Mouse (Mus musculus) limb, embryonic 11.5 days (tissue): Measurements from ENCODE around the gene Gstp2. TPM values are rescaled to one million over a fixed set of nuclear protein-coding genes. Genes with fewer than 3 reads are reported as not detected.

Experiments
- ATAC-seq: fragments of 200-750 bp; cut with Nextera tagmentation; 2 replicates; pipeline ENCODE4 v1.8.0; 2017; ENCODE audit warnings: low read depth; ENCODE audit not compliant: insufficient number of reproducible peaks, low FRiP score, low TSS enrichment
- DNase-seq: peaks from one replicate; pipeline ENCODE4 v3.0.0-alpha.2; 2015; ENCODE audit warnings: low spot score
- H3K27ac ChIP-seq: fragments of 300-500 bp; sonication (generic); replicated peaks from 2 replicates; pipeline ENCODE4 v1.5.1; 2014; ENCODE audit warnings: low read depth, mild to moderate bottlenecking, low read length
- H3K27me3 ChIP-seq: fragments of 300-500 bp; sonication (generic); 2 replicates; pipeline ENCODE4 v1.6.1; 2014; ENCODE audit warnings: mild to moderate bottlenecking, low read length, mixed read lengths; ENCODE audit not compliant: control insufficient read depth, insufficient read depth
- H3K36me3 ChIP-seq: fragments of 300-500 bp; sonication (generic); 2 replicates; pipeline ENCODE4 v1.6.1; 2014; ENCODE audit warnings: mild to moderate bottlenecking, low read length, moderate library complexity, mixed read lengths; ENCODE audit not compliant: control insufficient read depth, insufficient read depth
- H3K4me1 ChIP-seq: fragments of 300-500 bp; sonication (generic); 2 replicates; pipeline ENCODE4 v1.6.1; 2014; ENCODE audit warnings: low read length, mixed read lengths; ENCODE audit not compliant: control insufficient read depth, insufficient read depth
- H3K4me2 ChIP-seq: fragments of 300-500 bp; sonication (generic); 2 replicates; pipeline ENCODE4 v1.6.1; 2014; ENCODE audit warnings: low read depth, mild to moderate bottlenecking, moderate library complexity; ENCODE audit not compliant: severe bottlenecking
- H3K4me3 ChIP-seq: fragments of 300-500 bp; sonication (generic); 2 replicates; pipeline ENCODE4 v1.5.1; 2014; ENCODE audit warnings: low read depth, low read length
- H3K9ac ChIP-seq: fragments of 300-500 bp; sonication (generic); 2 replicates; pipeline ENCODE4 v1.6.1; 2014; ENCODE audit warnings: mild to moderate bottlenecking, low read length
- H3K9me3 ChIP-seq: fragments of 300-500 bp; sonication (generic); 2 replicates; pipeline ENCODE4 v1.6.1; 2016; ENCODE audit warnings: low read length; ENCODE audit not compliant: control insufficient read depth
- WGBS: fragments of 180-500 bp; shearing (Covaris S2); extraction: QIAGEN DNeasy Blood & Tissue Kit; methylation state at CpG from one replicate; pipeline ENCODE4 v1.1.7; 2014; 5-methylcytosine and 5-hydroxymethylcytosine counted together
- polyA plus RNA-seq: library from polyadenylated mRNA; unstranded; fragments of >200 nt; fragmentation: Nextera tagmentation; extraction: Ambion mirVana; gene quantifications from 2 replicates; pipeline ENCODE4 v1.2.1, GENCODE M21; 2014

The Gstp2 gene
- polyA plus RNA-seq, 1 experiment from 2014 or later, result 1.1 TPM

DNA sequence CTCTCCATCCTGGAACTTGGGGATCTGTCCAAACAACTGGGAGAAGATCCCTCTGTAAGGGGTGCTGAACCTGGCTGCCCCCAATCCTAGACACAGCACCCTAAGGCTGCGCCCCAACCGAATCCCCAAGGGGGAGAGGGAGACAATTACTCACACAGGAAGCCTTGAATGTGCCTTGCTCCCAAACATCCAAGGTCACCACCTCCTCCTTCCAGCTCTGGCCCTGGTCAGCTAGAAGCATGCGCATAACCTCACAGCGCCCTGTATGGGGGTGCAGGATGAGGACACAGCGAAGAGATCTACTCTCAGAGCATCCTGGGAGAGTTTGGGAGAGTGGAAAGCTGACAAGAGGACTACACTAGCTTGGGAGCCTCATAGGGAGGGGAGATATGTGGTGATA lies 12.8 kb upstream of the Gstp2 start:
- WGBS, result 90% methylated on average over 5 of the region's 5 CpGs
- no peaks in the 10 kb centered on the region for H3K4me1 ChIP-seq
- no peak overlapping the region for H3K4me2 ChIP-seq
- no peak overlapping the region for H3K4me3 ChIP-seq
- no peaks in the 10 kb centered on the region for H3K36me3 ChIP-seq
- H3K27ac ChIP-seq, result no peak overlapping the region
- H3K27me3 ChIP-seq, result no peaks in the 10 kb centered on the region
- no peak overlapping the region for H3K9ac ChIP-seq
- no peaks in the 10 kb centered on the region for H3K9me3 ChIP-seq
- DNase-seq (no peak), ATAC-seq (no peak)

DNA sequence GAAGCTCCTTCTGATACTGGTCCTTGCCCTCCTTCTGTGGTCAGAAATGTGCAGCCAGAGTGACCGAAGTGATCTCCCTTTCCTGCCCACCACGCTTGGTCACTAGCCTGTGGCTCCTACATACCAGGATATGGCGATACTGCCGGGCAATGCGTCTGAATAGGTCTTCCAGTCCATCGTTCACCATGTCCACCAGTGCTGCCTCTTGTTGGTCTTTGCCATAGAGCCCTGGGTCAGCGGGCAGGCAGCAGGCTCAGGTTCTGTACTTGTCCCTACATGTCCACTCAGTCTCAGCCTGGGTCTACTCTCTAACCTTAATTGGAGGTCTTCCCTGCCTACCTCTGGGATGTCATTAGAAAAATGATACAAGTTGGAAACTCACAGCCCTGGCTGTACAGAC lies 12.1 kb upstream of the Gstp2 start:
- H3K27ac ChIP-seq, result no peak overlapping the region
- H3K4me1 ChIP-seq, result no peaks in the 10 kb centered on the region
- H3K9ac ChIP-seq, result no peak overlapping the region
- no peak overlapping the region for H3K4me3 ChIP-seq
- no peak for DNase-seq
- WGBS, result 94% methylated on average over 7 of the region's 7 CpGs
- no peak overlapping the region for H3K4me2 ChIP-seq
- H3K9me3 ChIP-seq, result no peaks in the 10 kb centered on the region
- no peaks in the 10 kb centered on the region for H3K36me3 ChIP-seq
- no peak for ATAC-seq
- H3K27me3 ChIP-seq, result no peaks in the 10 kb centered on the region

DNA sequence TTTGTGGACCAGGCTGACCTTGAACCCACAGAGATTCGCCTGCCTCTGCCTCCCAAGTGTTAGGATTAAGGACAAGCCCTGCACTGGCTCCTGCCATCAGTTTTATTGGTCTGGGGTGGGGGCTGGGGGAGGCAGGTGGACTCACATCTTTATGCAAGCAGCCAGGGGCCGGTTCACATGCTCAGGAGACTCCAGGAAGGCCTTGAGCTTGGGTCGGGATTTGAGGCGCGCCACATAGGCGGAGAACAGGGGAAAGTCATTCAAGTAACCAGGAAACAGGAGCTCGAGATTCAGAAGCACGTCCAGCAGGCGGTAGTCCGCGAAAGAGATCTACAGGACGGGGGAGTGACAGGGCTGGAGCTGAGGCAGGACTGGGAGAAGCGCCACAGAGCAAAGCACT lies 11.6 kb upstream of the Gstp2 start:
- DNase-seq (no peak), ATAC-seq (no peak)
- no peak overlapping the region for H3K4me2 ChIP-seq
- H3K27me3 ChIP-seq, result no peaks in the 10 kb centered on the region
- no peaks in the 10 kb centered on the region for H3K4me1 ChIP-seq
- H3K36me3 ChIP-seq, result no peaks in the 10 kb centered on the region
- 87% methylated on average over 13 of the region's 13 CpGs for WGBS
- no peak overlapping the region for H3K9ac ChIP-seq
- H3K4me3 ChIP-seq, result no peak overlapping the region
- no peak overlapping the region for H3K27ac ChIP-seq
- no peaks in the 10 kb centered on the region for H3K9me3 ChIP-seq

DNA sequence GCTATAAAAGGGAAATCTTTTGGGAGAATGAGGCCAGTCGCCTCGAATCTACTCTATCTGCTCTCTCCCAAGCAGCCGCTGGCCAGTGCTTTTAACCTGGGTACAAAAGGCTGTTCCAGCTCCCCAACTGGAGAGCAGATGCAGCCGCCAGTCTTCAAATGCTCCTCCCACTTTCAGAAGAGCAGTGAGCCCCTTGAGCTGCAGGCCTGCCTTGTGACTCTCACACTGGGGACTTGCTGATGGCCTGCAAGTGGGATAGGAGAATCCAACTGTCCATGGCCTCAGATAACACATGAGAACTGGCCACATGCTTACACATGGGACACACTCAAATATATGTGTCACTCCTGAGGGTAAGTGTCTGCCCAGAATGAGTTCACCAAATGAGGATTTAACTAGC lies 10.9 kb upstream of the Gstp2 start:
- Histone ChIP-seq H3K27me3 (no peaks in the 10 kb centered on the region), H3K27ac (no peak overlapping the region), H3K4me3 (no peak overlapping the region), H3K9ac (no peak overlapping the region), H3K4me2 (no peak overlapping the region), H3K4me1 (no peaks in the 10 kb centered on the region), H3K36me3 (no peaks in the 10 kb centered on the region), H3K9me3 (no peaks in the 10 kb centered on the region)
- WGBS, result 46% methylated on average over 4 of the region's 4 CpGs
- no peak for ATAC-seq
- DNase-seq, result no peak

DNA sequence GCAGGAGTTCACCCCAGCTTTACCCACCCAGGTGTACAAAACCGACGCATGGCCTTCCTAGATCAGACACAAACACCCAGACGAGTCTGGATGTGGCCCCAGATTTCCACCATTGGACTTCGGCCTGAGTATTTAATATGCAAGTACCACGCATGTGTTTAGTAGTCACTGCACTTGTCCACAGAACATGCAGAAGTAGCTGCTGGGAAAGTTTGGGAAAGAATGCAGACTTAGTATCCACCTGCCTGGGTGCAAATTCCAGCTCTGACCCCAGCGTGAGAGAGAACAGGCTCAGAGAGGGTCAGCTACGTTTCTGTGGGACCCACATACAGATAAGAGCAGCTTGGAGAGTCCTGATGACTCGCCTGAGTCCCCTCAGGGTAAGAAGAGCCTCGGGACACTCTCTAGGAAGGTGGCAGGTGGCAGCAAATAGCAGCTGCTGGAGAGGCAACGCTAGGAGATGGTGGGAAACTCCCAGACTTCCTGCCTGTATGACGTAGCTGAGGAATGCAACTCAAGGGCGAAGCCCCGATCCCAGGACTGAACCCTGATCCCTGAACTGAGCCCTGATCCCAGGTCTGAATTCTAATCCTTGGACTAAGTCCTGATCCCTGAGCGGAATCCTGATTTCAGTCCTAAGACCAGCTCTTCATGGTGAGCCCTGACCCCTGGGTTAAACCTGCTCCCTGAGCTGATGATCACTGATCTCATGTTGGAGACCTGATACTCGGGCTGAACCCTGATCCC lies 10.3 kb upstream of the Gstp2 start:
- Histone ChIP-seq H3K4me1 (no peaks in the 10 kb centered on the region), H3K27me3 (no peaks in the 10 kb centered on the region)

DNA sequence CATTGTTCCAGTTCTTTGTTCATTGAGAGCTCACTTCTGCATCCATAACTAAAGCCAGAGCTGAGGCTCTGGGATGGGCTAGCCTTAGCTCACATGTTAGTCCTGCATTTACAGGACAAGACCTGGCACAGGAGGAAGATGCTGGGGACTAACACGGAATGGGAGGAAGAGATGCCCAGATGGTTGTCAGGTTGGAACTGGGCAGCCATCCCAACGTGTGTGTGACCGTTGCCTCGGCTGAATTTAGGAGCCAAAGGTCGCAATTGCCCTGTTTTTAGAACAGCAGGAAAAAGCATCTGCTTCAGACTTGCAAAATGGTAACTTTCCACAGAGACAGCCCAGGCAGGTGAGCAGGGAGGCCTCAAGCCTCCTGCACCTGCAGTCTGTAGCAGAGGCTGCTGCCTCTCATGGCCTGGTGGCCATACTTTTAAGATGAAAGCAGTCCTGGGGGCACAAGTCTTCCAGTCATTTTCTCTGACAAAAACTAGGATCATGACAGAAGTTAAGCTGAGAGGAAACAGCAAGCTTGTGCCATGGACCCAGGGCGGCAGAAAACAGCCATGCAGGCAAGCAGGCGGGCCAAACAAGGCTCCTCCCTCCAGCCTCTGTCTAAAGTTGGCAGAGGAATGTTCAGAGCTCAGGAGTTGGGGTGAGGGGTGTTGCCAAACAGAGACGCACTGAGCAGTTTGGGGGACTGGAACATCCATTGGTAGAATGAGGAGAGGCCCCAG lies 9.6 kb upstream of the Gstp2 start:
- WGBS, result 73% methylated on average over 8 of the region's 8 CpGs
- Histone ChIP-seq H3K9ac (no peak overlapping the region), H3K4me2 (no peak overlapping the region), H3K27me3 (no peaks in the 10 kb centered on the region), H3K36me3 (no peaks in the 10 kb centered on the region), H3K27ac (no peak overlapping the region), H3K9me3 (no peaks in the 10 kb centered on the region), H3K4me1 (no peaks in the 10 kb centered on the region), H3K4me3 (no peak overlapping the region)
- no peak for DNase-seq
- ATAC-seq, result no peak

More for the DNA sequence above, 10.3 kb upstream of the Gstp2 start:
- no peak overlapping the region for H3K4me2 ChIP-seq
- H3K27ac ChIP-seq, result no peak overlapping the region
- ATAC-seq (no peak), DNase-seq (no peak)
- H3K9me3 ChIP-seq, result no peaks in the 10 kb centered on the region
- H3K4me3 ChIP-seq, result no peak overlapping the region
- no peak overlapping the region for H3K9ac ChIP-seq
- 64% methylated on average over 15 of the region's 15 CpGs for WGBS
- no peaks in the 10 kb centered on the region for H3K36me3 ChIP-seq

DNA sequence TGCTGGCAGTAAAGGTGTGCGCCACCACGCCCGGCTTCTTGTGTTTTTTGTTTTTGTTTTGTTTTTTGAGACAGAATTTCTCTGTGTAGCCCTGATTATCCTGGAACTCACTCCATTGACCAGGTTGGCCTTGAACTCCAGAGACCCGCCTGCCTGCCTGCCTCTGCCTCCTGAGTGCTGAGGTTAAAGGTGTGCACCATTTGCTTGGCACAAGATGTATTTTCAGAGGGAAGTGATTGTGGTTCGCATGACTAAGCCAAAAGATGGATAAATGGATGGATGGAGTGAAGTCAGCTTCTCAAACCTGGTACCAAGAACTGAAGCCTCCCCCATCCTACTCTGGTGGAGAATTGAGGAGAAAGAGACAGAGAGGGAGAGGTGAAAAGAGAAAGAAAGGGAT lies 8.8 kb upstream of the Gstp2 start:
- DNase-seq, result no peak
- 87% methylated on average over 5 of the region's 5 CpGs for WGBS

DNA sequence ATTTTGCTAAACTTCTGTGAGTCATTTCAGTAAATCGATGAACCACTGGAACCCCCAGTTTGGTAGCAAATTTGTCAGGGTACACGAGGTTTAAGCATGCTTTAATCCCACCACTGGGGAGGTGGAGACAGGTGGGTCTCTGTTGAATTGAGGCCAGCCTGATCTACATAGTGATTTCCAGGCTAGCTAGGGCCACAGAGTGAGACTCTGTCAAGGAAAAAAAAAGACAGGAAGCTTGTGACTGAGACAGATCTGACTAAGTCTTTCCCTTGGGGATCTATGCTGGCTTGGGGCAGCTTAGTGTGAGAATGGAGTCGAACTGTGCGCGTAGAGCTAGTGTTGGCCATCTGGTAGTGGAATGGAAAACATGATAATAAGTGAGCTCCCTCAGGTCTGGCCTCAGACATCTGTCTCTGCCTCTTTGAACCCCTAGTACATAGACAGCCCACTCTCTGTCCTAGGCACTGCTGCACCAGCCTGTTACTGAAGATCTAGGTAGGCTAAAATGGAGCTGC lies 6.8 kb upstream of the Gstp2 start:
- no peak for ATAC-seq
- H3K4me3 ChIP-seq, result no peak overlapping the region

More for the DNA sequence above, 8.8 kb upstream of the Gstp2 start:
- Histone ChIP-seq H3K27me3 (no peaks in the 10 kb centered on the region), H3K9ac (no peak overlapping the region), H3K4me2 (no peak overlapping the region), H3K9me3 (no peaks in the 10 kb centered on the region), H3K36me3 (no peaks in the 10 kb centered on the region), H3K27ac (no peak overlapping the region), H3K4me1 (no peaks in the 10 kb centered on the region), H3K4me3 (no peak overlapping the region)
- ATAC-seq, result no peak

More for the DNA sequence above, 6.8 kb upstream of the Gstp2 start:
- Histone ChIP-seq H3K4me1 (no peaks in the 10 kb centered on the region), H3K27ac (no peak overlapping the region), H3K4me2 (no peak overlapping the region), H3K27me3 (no peaks in the 10 kb centered on the region), H3K9ac (no peak overlapping the region), H3K36me3 (no peaks in the 10 kb centered on the region), H3K9me3 (no peaks in the 10 kb centered on the region)
- WGBS, result 86% methylated on average over 5 of the region's 5 CpGs
- DNase-seq, result no peak
